Mouse (Mus musculus): ENCODE data around the gene Rnf34.

Rnf34 gene

GRCm38 (mm10) chr5:122849521-122850318 is at the start of gene Rnf34:
Gene Rnf34 (plus strand): TSS chr5:122850048.
- peak; percentile 99 for ATAC-seq (ENCODE audit: insufficient number of reproducible peaks, low FRiP score, low TSS enrichment)

- ATAC-seq (ENCODE audit: insufficient number of reproducible peaks, low FRiP score, low TSS enrichment) = no peak
Measured at GRCm38 (mm10) chr5:122800345-122801010, 49.4 kb upstream of the Rnf34 start.

GRCm38 (mm10) chr5:122801684-122802083 is 48.2 kb upstream of the Rnf34 start:
- ATAC-seq (ENCODE audit: insufficient number of reproducible peaks, low FRiP score, low TSS enrichment) = no peak

GRCm38 (mm10) chr5:122802706-122803105 is 47.1 kb upstream of the Rnf34 start:
- no peak for ATAC-seq (ENCODE audit: insufficient number of reproducible peaks, low FRiP score, low TSS enrichment)

- no peak for ATAC-seq (ENCODE audit: insufficient number of reproducible peaks, low FRiP score, low TSS enrichment)
Measured at GRCm38 (mm10) chr5:122805503-122805902, 44.3 kb upstream of the Rnf34 start.

- no peak for ATAC-seq (ENCODE audit: insufficient number of reproducible peaks, low FRiP score, low TSS enrichment)
Measured at GRCm38 (mm10) chr5:122811364-122812079, 38.3 kb upstream of the Rnf34 start.

- no peak for ATAC-seq (ENCODE audit: insufficient number of reproducible peaks, low FRiP score, low TSS enrichment)
Measured at GRCm38 (mm10) chr5:122812699-122813098, 37.1 kb upstream of the Rnf34 start.

- peak; percentile 100 for ATAC-seq (ENCODE audit: insufficient number of reproducible peaks, low FRiP score, low TSS enrichment)
Measured at GRCm38 (mm10) chr5:122820777-122821523, 28.9 kb upstream of the Rnf34 start, which contains the start of gene Anapc5. Gene Anapc5 (minus strand): TSS chr5:122821339.

GRCm38 (mm10) chr5:122821524-122821885 is 28.3 kb upstream of the Rnf34 start:
- ATAC-seq (ENCODE audit: insufficient number of reproducible peaks, low FRiP score, low TSS enrichment) = peak; percentile 10; the same call in 1 of the 2 replicates

GRCm38 (mm10) chr5:122822441-122822840 is 27.4 kb upstream of the Rnf34 start:
- ATAC-seq (ENCODE audit: insufficient number of reproducible peaks, low FRiP score, low TSS enrichment) = no peak

GRCm38 (mm10) chr5:122823976-122824375 is 25.9 kb upstream of the Rnf34 start:
- no peak for ATAC-seq (ENCODE audit: insufficient number of reproducible peaks, low FRiP score, low TSS enrichment)

- no peak for ATAC-seq (ENCODE audit: insufficient number of reproducible peaks, low FRiP score, low TSS enrichment)
Measured at GRCm38 (mm10) chr5:122824450-122824849, 25.4 kb upstream of the Rnf34 start.

- no peak for ATAC-seq (ENCODE audit: insufficient number of reproducible peaks, low FRiP score, low TSS enrichment)
Measured at GRCm38 (mm10) chr5:122825099-122825498, 24.7 kb upstream of the Rnf34 start.

GRCm38 (mm10) chr5:122832536-122832935 is 17.3 kb upstream of the Rnf34 start:
- no peak for ATAC-seq (ENCODE audit: insufficient number of reproducible peaks, low FRiP score, low TSS enrichment)

GRCm38 (mm10) chr5:122832996-122833395 is 16.9 kb upstream of the Rnf34 start:
- no peak for ATAC-seq (ENCODE audit: insufficient number of reproducible peaks, low FRiP score, low TSS enrichment)

- no peak for ATAC-seq (ENCODE audit: insufficient number of reproducible peaks, low FRiP score, low TSS enrichment)
Measured at GRCm38 (mm10) chr5:122841126-122841525, 8.7 kb upstream of the Rnf34 start.

GRCm38 (mm10) chr5:122843799-122844198 is 6.0 kb upstream of the Rnf34 start:
- ATAC-seq (ENCODE audit: insufficient number of reproducible peaks, low FRiP score, low TSS enrichment) = no peak

- ATAC-seq (ENCODE audit: insufficient number of reproducible peaks, low FRiP score, low TSS enrichment) = peak; percentile 27; the same call in 1 of the 2 replicates
Measured at GRCm38 (mm10) chr5:122850319-122851002, 613 bp downstream of the Rnf34 start.

- no peak for ATAC-seq (ENCODE audit: insufficient number of reproducible peaks, low FRiP score, low TSS enrichment)
Measured at GRCm38 (mm10) chr5:122852611-122853010, 2.8 kb downstream of the Rnf34 start.

- ATAC-seq (ENCODE audit: insufficient number of reproducible peaks, low FRiP score, low TSS enrichment) = no peak
Measured at GRCm38 (mm10) chr5:122855858-122856257, 6.0 kb downstream of the Rnf34 start.

All from cerebellum, adult (tissue).